ENCODE assay signal across 8 mouse cellular contexts in genomic region chr11:120825289-120825863, GRCm38 (mm10). TPM values are rescaled to one million over a fixed set of nuclear protein-coding genes. Genes with fewer than 3 reads are reported as not detected.
DNase-seq lines count a peak whose midpoint lies in the region; ATAC-seq and TF ChIP-seq lines count a peak whose summit lies in the region.

No protein-coding gene starts in this region.

- no peaks in the 10 kb centered on the region for H3K27me3 ChIP-seq in heart, embryonic 10.5 days (ENCODE audit: insufficient read depth, poor library complexity, severe bottlenecking)
- no peaks in the 10 kb centered on the region for H3K27me3 ChIP-seq in ES-Bruce4 (ENCODE audit: control insufficient read depth, insufficient read depth, low read length, poor library complexity, severe bottlenecking)
- H3K27me3 ChIP-seq in forebrain, embryonic 13.5 days = no peaks in the 10 kb centered on the region
- H3K27me3 ChIP-seq in stomach, postnatal 0 days (ENCODE audit: control insufficient read depth, insufficient read depth, low read length) = no peaks in the 10 kb centered on the region

- TF ChIP-seq POLR2A in ES-Bruce4 (IDR thresholded peaks at IDR 0.05; ENCODE audit: insufficient read depth, low read length) = no peak

- peak overlapping the region; percentile 95 for H3K27ac ChIP-seq in heart, embryonic 10.5 days
- no peak overlapping the region for H3K27ac ChIP-seq in ES-Bruce4 (ENCODE audit: insufficient read depth, low read length)
- peak overlapping the region; percentile 99 for H3K27ac ChIP-seq in forebrain, embryonic 13.5 days
- H3K27ac ChIP-seq in stomach, postnatal 0 days (replicated peaks) = peak overlapping the region; percentile 91

- intact Hi-C loops in heart, postnatal 36 days (cut with DNase I) = no loop called here

- H3K4me3 ChIP-seq in heart, embryonic 10.5 days = peak overlapping the region; percentile 84
- no peak overlapping the region for H3K4me3 ChIP-seq in ES-Bruce4 (ENCODE audit: low read depth, low read length)
- peak overlapping the region; percentile 88 for H3K4me3 ChIP-seq in forebrain, embryonic 13.5 days
- H3K4me3 ChIP-seq in stomach, postnatal 0 days (ENCODE audit: low read depth, low read length) = peak overlapping the region; percentile 86

- no peak for TF ChIP-seq CTCF in ES-Bruce4 (IDR thresholded peaks at IDR 0.05; ENCODE audit: low read depth, low read length)
- no peak for TF ChIP-seq CTCF in stomach, postnatal 0 days (IDR thresholded peaks at IDR 0.05; ENCODE audit: low read depth)

- H3K9ac ChIP-seq in ES-Bruce4 (ENCODE audit: low read depth, poor library complexity, severe bottlenecking) = peak overlapping the region; percentile 76
- H3K9ac ChIP-seq in forebrain, embryonic 13.5 days = peak overlapping the region; percentile 96
- H3K9ac ChIP-seq in stomach, postnatal 0 days (ENCODE audit: low read length) = peak overlapping the region; percentile 86; the same call in 1 of the 2 replicates

- H3K4me2 ChIP-seq in forebrain, embryonic 13.5 days = peak overlapping the region; percentile 94
- H3K4me2 ChIP-seq in stomach, postnatal 0 days (replicated peaks; ENCODE audit: low read depth) = peak overlapping the region; percentile 93

- no peak for TF ChIP-seq EP300 in ES-Bruce4 (IDR thresholded peaks at IDR 0.05; ENCODE audit: insufficient read depth, low read depth, low read length)
- TF ChIP-seq EP300 in stomach, postnatal 0 days (optimal IDR thresholded peaks at IDR 0.05) = no peak

- H3K36me3 ChIP-seq in heart, embryonic 10.5 days = peaks cover 23% of the 10 kb centered on the region
- peaks cover 18% of the 10 kb centered on the region for H3K36me3 ChIP-seq in ES-Bruce4 (ENCODE audit: control insufficient read depth, insufficient read depth, low read length, poor library complexity, severe bottlenecking)
- H3K36me3 ChIP-seq in forebrain, embryonic 13.5 days (ENCODE audit: poor library complexity, severe bottlenecking) = peaks cover 21% of the 10 kb centered on the region
- peaks cover 9% of the 10 kb centered on the region for H3K36me3 ChIP-seq in stomach, postnatal 0 days (ENCODE audit: control insufficient read depth, insufficient read depth, low read length)

- peaks cover 76% of the 10 kb centered on the region for H3K4me1 ChIP-seq in heart, embryonic 10.5 days
- H3K4me1 ChIP-seq in ES-Bruce4 (ENCODE audit: control insufficient read depth, insufficient read depth, low read length) = peaks cover 9% of the 10 kb centered on the region
- H3K4me1 ChIP-seq in forebrain, embryonic 13.5 days = peaks cover 44% of the 10 kb centered on the region
- peaks cover 9% of the 10 kb centered on the region for H3K4me1 ChIP-seq in stomach, postnatal 0 days (replicated peaks; ENCODE audit: control insufficient read depth, insufficient read depth)

- DNase-seq in heart, embryonic 10.5 days (ENCODE audit: low spot score) = no peak
- no peak for DNase-seq in heart, postnatal 36 days
- peak; percentile 1 for DNase-seq in liver
- DNase-seq in stomach, postnatal 0 days (ENCODE audit: low spot score) = no peak
- DNase-seq in adrenal gland, postnatal 14 days = no peak
- no peak for DNase-seq in spleen, adult 12 weeks (ENCODE audit: low spot score)

- no peak for ATAC-seq in forebrain, embryonic 13.5 days
- no peak for ATAC-seq in stomach, postnatal 0 days (ENCODE audit: low FRiP score, low TSS enrichment)

- H3K9me3 ChIP-seq in heart, embryonic 10.5 days = no peaks in the 10 kb centered on the region
- H3K9me3 ChIP-seq in ES-Bruce4 (replicated peaks; ENCODE audit: control insufficient read depth, insufficient read depth, low read length, poor library complexity, severe bottlenecking) = no peaks in the 10 kb centered on the region
- no peaks in the 10 kb centered on the region for H3K9me3 ChIP-seq in forebrain, embryonic 13.5 days (replicated peaks)
- no peaks in the 10 kb centered on the region for H3K9me3 ChIP-seq in stomach, postnatal 0 days (ENCODE audit: control insufficient read depth, low read length)

- 42% methylated on average over 4 of the region's 4 CpGs for WGBS in heart, embryonic 10.5 days
- 49% methylated on average over 4 of the region's 4 CpGs for WGBS in forebrain, embryonic 13.5 days
- 50% methylated on average over 4 of the region's 4 CpGs for WGBS in stomach, postnatal 0 days

RNA-seq across cellular contexts. Expression of gene Fasn, which starts 1.0 kb away (rescaled TPM):
- polyA plus RNA-seq in heart, embryonic 10.5 days (2016; fragmentation: Nextera tagmentation; extraction: Ambion mirVana) = 55.2 and 74.9 TPM in 2 replicates
- 10 to 100 TPM; 17.3 to 65.9 TPM for total RNA-seq in heart, postnatal 36 days (2021)
- 114 and 127 TPM in 2 replicates for polyA plus RNA-seq in ES-Bruce4 (2011; ENCODE audit: insufficient read depth, insufficient read length, low read depth, missing spikeins)
- 61.4 and 79.4 TPM in 2 replicates for polyA plus RNA-seq in forebrain, embryonic 13.5 days (2015; fragmentation: Nextera tagmentation; extraction: Ambion mirVana)
- polyA plus RNA-seq in stomach, postnatal 0 days (2015; fragmentation: Nextera tagmentation; extraction: Ambion mirVana) = 16.0 and 19.7 TPM in 2 replicates
- 94.1 and 150 TPM in 2 replicates for total RNA-seq in adrenal gland, postnatal 14 days (2021)

RNA-seq across cellular contexts. Expression of gene Dus1l, which starts 29.2 kb away (rescaled TPM):
- 70.5 and 88.8 TPM in 2 replicates for polyA plus RNA-seq in heart, embryonic 10.5 days (2016; fragmentation: Nextera tagmentation; extraction: Ambion mirVana)
- 10 to 100 TPM; 25.0 to 29.0 TPM for total RNA-seq in heart, postnatal 36 days (2021)
- 56.7 and 66.9 TPM in 2 replicates for polyA plus RNA-seq in ES-Bruce4 (2011; ENCODE audit: insufficient read depth, insufficient read length, low read depth, missing spikeins)
- 58.6 and 67.7 TPM in 2 replicates for polyA plus RNA-seq in forebrain, embryonic 13.5 days (2015; fragmentation: Nextera tagmentation; extraction: Ambion mirVana)
- 39.8 and 42.4 TPM in 2 replicates for polyA plus RNA-seq in stomach, postnatal 0 days (2015; fragmentation: Nextera tagmentation; extraction: Ambion mirVana)
- total RNA-seq in adrenal gland, postnatal 14 days (2021) = 64.5 and 70.5 TPM in 2 replicates

RNA-seq across cellular contexts. Expression of gene Gps1, which starts 41.3 kb away (rescaled TPM):
- polyA plus RNA-seq in heart, embryonic 10.5 days (2016; fragmentation: Nextera tagmentation; extraction: Ambion mirVana) = 184 and 208 TPM in 2 replicates
- total RNA-seq in heart, postnatal 36 days (2021) = 10 to 100 TPM; 54.6 to 58.4 TPM
- polyA plus RNA-seq in ES-Bruce4 (2011; ENCODE audit: insufficient read depth, insufficient read length, low read depth, missing spikeins) = 92.0 and 95.2 TPM in 2 replicates
- polyA plus RNA-seq in forebrain, embryonic 13.5 days (2015; fragmentation: Nextera tagmentation; extraction: Ambion mirVana) = 261 and 280 TPM in 2 replicates
- polyA plus RNA-seq in stomach, postnatal 0 days (2015; fragmentation: Nextera tagmentation; extraction: Ambion mirVana) = 94.5 and 98.6 TPM in 2 replicates
- total RNA-seq in adrenal gland, postnatal 14 days (2021) = 101 and 107 TPM in 2 replicates

RNA-seq across cellular contexts. Expression of gene Rfng, which starts 41.4 kb away (rescaled TPM):
- polyA plus RNA-seq in heart, embryonic 10.5 days (2016; fragmentation: Nextera tagmentation; extraction: Ambion mirVana) = 28.4 and 30.4 TPM in 2 replicates
- total RNA-seq in heart, postnatal 36 days (2021) = 10 to 100 TPM; 11.2 to 13.3 TPM
- polyA plus RNA-seq in ES-Bruce4 (2011; ENCODE audit: insufficient read depth, insufficient read length, low read depth, missing spikeins) = 8.9 and 9.3 TPM in 2 replicates
- 58.4 and 63.1 TPM in 2 replicates for polyA plus RNA-seq in forebrain, embryonic 13.5 days (2015; fragmentation: Nextera tagmentation; extraction: Ambion mirVana)
- 18.1 and 23.2 TPM in 2 replicates for polyA plus RNA-seq in stomach, postnatal 0 days (2015; fragmentation: Nextera tagmentation; extraction: Ambion mirVana)
- total RNA-seq in adrenal gland, postnatal 14 days (2021) = 18.5 and 18.6 TPM in 2 replicates
